Mouse (Mus musculus) neutrophil, adult 65 days (primary cell): ENCODE measurements around the gene Slitrk2. TPM values are rescaled to one million over a fixed set of nuclear protein-coding genes. Genes with fewer than 3 reads are reported as not detected.

Experiments
- total RNA-seq: library from RNA; stranded (reverse); gene quantifications from 2 replicates; pipeline ENCODE4 v1.2.4, GENCODE M21; 2023

The Slitrk2 gene
- total RNA-seq: not detected in 2 replicates

GRCm38 (mm10) chrX:66648911-66649620 lies at the start of gene Slitrk2:
Slitrk2 (plus strand) TSS chrX:66649318.

